Mouse (Mus musculus) cortical plate, adult 2 months (tissue): ENCODE data around the gene Trir.

Experiments used
- CTCF ChIP-seq: fragments of 200-500 bp; IDR thresholded peaks from 2 replicates; pipeline ENCODE4 v1.5.1; 2011; ENCODE audit warnings: mild to moderate bottlenecking, control low read depth, low read length; ENCODE audit not compliant: insufficient read depth; ENCODE audit errors: extremely low read depth
- POLR2A ChIP-seq: fragments of 200-500 bp; IDR thresholded peaks from 2 replicates; pipeline ENCODE4 v1.6.1; 2011; ENCODE audit warnings: mild to moderate bottlenecking, low read length, control low read depth; ENCODE audit not compliant: insufficient read depth; ENCODE audit errors: extremely low read depth

DNA sequence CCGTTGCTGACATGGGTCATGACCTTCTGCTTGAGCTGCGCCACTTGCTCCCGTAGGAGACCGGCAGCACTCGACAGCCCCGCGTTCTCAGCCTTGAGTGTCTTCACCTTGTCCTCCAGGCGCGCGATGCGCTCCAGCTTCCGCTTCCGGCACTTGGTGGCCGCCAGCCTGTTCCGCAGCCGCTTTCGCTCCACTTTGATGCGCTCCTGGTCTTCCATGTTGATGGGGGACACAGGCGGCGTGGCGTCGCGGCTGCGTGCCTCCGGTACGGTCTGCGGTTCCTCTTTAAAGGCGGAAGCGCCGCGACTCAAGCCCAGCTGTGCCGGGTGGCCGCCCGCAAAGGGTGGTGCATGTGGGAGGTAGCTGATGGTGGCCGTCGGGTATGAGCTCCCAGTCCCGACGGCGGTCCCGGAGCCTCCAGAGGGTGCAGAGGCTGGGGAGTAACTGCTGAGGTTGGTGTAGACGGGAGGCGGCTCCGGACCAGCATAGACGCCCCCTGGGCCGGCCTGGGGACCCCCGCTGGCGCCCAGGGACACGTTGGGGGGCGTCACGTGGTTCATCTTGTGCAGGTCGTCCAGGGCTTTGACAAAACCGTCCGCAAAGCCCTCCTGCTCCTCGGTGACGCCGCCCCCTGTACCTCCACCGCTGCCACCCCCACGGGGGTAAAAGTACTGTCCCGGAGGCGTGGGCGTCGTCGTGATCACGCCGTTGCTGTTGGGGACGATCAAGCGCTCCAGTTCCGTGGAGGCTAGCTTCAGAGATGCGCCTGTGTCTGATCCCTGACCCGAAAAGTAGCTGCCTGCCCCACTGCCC is 49.0 kb upstream of the Trir start:
- TF ChIP-seq CTCF = no peak
- TF ChIP-seq POLR2A = peak; percentile 67
